Mouse (Mus musculus): ENCODE results near the gene Ptp4a2.
"Not testable (repeated sequence)": the region's sequence is repeated elsewhere in the genome, so short reads cannot be mapped to it uniquely, and the experiment has no call there.

DNA sequence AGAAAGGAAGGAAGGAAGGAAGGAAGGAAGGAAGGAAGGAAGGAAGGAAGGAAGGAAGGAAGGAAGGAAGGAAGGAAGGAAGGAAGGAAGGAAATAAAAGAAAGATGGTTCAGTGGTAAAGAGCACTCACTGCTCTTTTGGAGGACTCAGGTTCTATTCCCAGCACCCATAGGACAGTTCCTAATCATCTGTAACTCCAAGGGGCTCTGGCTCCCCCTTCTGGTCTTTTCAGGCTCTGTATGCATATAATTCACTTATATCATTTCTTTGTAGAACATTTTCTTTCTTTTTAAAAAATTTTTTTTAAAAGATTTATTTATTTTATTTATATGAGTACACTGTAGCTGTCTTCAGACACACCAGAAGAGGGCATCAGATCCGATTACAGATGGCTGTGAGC, 48.5 kb upstream of the Ptp4a2 start:
- not testable (repeated sequence) for TF ChIP-seq CTCF (IDR thresholded peaks at IDR 0.05; ENCODE audit: low read depth, low read length); POLR2A (IDR thresholded peaks at IDR 0.05; ENCODE audit: insufficient read depth, low read length); EP300 (IDR thresholded peaks at IDR 0.05; ENCODE audit: insufficient read depth, low read depth, low read length)

All from ES-Bruce4 (cell line).